Mouse (Mus musculus): ENCODE measurements around the gene Ssna1.
"Not testable (repeated sequence)": the region's sequence is repeated elsewhere in the genome, so short reads cannot be mapped to it uniquely, and the experiment has no call there.

Gene Ssna1

DNA sequence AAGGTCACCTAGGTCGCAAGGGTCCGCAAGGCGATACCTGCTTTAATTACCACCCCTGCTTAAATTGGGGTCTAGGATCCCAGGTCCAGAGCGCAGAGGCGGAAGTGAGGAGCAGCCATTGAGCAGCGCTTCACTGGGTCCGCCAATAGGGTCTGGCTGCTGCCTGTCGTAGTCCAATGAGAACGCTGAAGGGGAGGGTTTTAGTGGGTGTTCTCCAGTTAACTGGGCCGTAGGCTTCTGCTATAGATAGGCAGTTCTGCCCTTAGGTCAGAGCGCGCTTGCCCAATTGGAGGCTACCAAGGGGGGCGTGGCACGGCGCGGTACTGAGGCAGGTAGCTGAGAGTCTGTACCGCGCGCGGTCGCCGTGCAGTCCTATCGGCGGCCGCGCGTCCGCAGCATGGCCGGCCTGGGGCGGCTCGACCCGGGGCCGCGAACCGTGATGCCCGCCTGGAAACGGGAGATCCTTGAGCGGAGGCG is 9.9 kb downstream of the Ssna1 start, which contains the start of gene Tprn:
Gene Tprn (plus strand): TSS at position 328 of the 477 bp plus-strand sequence.
- peak; percentile 96 for DNase-seq (ENCODE audit: low read depth, low spot score)

DNA sequence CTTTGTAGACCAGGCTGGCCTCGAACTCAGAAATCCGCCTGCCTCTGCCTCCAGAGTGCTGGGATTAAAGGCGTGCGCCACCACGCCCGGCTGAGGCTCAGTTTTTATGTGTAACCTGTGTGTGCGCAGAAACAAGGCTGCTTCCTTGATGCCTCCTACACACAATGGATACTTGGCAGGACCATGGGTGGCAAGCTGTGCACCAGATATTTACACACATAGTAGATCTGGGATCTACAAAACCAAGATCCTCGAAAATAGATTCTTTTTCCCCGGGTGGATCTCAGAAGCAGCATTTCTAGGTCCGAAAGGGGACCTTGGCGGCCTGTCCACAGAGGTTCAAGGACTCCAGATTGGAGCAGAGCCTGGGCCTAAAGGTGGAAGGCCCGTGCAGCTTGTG is 10.4 kb downstream of the Ssna1 start:
- DNase-seq (ENCODE audit: low read depth, low spot score), result no peak

DNA sequence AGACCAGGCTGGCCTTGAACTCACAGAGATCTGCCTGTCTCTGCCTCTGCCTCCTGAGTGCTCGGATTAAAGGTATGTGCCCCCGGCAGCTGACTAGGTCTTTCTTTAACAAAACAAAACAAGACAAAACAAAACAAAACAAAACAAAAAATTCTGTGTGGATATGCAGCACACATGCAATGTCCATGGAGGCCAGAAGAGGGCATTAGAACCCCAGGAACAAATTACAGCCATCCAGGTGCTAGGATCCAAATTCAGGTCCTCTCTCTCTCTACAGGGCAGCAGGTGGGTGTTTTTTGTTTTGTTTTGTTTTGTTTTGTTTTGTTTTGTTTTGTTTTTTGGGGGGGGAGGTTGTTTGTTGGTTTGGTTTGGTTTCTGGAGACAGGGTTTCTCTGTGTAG is 13.4 kb downstream of the Ssna1 start:
- DNase-seq (ENCODE audit: low read depth, low spot score), result no peak

DNA sequence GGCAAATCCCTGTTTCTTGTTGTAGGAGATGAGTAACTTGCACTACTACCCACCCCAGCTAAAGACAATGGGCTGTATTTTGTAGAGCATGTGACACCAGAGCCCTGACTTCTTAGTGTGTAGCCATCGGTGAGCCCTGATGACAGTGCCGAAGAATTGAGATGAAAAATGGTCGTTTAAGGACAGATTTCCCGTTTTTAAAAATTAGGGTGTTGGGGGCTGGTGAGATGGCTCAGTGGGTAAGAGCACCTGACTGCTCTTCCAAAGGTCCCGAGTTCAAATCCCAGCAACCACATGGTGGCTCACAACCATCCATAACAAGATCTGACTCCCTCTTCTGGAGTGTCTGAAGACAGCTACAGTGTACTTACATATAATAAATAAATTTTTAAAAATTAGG is 15.0 kb downstream of the Ssna1 start:
- DNase-seq (ENCODE audit: low read depth, low spot score), result not testable (repeated sequence)

DNA sequence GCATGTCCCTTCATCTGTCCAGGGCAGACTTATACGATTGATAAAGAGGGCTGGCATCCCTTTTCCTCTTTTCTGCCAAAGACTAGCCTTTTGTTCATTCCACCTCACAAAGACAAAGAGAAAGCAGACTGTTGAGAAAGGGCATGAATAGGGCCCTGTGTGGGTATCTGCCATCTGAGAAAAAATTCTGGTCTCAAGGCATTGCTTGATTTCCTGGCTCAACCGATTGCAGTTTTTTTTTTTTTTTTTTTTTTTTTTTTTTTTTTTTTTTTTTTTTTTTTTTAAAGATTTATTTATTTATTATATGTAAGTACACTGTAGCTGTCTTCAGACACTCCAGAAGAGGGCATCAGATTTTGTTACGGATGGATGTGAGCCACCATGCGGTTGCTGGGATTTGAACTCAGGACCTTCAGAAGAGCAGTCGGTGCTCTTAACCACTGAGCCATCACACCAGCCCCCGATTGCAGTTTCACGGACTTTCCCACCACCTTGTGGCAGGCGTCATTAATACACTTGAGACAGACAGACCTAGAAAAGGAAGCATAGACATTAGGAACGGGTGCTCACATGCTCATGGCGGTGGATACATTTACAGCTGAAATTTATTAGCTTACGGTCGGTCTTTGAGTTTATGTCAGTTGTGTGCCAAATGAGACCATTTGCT is 15.7 kb downstream of the Ssna1 start:
- peak; percentile 39 for DNase-seq (ENCODE audit: low read depth, low spot score)

DNA sequence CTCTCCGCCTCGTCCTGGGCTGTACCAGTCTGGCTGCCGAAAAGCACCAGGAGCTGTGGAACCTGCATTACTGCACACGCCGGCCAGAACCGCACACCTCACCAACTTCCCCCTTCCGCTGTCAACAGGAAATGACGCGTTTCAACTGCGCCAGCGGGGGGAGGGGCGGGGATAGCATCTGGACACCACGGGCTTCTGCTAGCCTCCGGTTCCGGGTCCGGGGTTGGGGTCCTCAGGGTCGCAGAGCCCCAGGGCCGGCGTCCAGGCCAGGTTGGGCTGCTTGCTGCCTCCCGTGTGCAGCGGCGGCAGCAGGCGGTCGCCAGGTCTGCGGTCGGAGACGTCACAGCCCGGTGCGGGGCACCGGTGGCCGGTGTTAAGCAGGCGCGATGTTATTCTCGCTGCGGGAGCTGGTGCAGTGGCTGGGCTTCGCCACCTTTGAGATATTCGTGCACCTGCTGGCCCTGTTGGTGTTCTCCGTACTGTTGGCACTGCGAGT is 16.9 kb downstream of the Ssna1 start, which contains the start of gene Tmem203:
Gene Tmem203 (plus strand): TSS at position 156 of the 496 bp plus-strand sequence.
- DNase-seq (ENCODE audit: low read depth, low spot score), result peak; percentile 92

DNA sequence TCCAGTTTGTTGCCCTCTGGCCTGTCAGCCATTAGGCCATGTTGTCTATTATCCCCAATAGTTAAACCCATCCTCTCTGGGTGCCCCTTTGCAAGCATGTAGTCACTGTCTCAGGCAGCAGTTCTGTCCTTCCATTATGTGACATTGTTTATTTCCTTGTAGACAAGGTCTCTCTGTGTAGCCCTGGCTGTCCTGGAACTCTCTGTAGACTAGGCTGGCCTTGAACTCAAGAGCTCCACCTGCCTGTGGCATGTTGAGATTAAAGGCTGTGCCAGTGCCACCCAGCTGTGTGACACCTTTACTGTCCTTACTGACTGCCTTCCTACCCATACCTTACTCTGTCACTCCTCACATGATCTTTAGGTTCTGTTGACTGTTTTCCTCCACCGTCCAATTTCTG is 19.9 kb downstream of the Ssna1 start:
- DNase-seq (ENCODE audit: low read depth, low spot score), result no peak

DNA sequence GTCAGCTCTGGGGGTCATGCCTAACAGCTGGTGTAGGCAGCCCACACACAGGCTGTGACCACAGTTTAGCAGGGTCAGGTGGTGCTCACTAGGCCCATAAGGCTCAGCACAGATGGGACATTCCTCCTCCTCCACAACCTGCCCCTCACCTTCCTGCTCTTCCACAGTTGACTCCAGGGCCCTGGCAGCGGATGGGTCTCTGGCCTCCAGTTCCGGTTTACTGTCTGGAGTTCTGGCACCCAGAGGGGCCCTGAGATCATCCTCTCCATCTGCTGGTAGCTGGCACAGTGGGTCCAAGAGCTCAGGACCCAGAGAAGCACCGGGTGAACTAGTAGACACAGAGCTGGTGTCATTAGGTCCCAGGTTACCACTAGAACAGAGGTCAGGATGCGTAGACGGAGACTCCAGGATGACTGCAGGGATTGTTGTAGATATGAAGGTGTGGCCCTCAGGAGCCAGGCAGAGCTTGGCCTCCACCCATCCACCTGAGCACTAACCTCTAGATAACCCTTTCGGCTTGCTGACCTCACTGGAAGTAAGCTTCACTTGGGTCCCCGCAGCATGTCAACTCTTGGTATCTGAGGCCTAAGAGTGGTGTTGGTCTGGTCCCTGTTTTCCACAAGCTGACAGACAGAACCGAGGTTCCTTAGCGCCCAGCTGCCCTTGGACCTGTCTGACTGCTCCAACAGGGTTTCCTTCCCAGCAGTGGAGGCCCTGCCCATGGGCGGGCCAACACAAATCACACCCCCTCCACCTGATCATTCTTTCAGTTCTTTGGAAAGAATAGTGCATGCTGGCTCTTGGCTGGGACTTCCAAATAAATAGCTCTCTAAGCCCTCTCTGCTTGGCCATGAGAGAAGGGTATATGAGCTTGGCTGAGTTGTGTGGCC is 25.8 kb downstream of the Ssna1 start, which contains the start of gene AL732309.1:
Gene AL732309.1 (minus strand): TSS at position 681 of the 890 bp plus-strand sequence.
- no peak for DNase-seq (ENCODE audit: low read depth, low spot score)

DNA sequence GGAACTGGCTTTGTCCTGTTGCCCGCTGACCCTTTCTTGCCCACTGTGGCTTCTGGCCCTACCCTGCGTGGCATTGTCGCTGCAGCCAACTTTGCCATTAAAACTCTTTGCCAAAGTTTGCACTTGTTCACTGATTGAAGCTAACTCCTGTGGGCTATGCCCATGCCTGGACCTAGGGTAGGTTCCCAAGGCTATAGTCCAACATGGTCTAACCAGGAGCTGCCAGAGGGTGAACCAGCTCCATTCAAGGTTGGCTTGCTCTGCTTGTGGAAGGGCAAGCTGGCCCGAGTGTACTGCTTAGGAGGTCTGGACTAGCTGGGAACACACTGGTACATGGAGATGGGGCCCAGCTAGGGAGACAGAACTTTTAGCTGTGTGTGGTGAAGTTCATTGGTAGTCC is 28.1 kb downstream of the Ssna1 start:
- no peak for DNase-seq (ENCODE audit: low read depth, low spot score)

DNA sequence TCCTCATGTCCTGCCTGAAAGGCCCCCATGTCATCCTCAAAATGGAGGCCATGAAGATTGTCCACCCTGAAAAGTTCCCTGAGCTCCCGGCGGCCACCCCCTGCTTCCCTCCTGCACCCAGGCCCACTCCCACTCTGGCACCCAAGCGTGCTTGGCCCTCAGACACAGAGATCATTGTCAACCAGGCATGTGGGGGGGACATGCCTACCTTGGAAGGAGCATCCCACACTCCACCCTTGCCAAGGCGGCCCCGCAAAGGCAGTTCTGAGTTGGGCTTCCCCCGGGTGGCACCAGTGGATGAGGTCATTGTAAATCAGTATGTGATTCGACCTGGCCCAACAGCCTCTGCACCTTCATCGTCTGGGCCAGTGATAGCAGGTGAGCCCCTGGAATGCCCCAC is 28.9 kb downstream of the Ssna1 start:
- no peak for DNase-seq (ENCODE audit: low read depth, low spot score)

DNA sequence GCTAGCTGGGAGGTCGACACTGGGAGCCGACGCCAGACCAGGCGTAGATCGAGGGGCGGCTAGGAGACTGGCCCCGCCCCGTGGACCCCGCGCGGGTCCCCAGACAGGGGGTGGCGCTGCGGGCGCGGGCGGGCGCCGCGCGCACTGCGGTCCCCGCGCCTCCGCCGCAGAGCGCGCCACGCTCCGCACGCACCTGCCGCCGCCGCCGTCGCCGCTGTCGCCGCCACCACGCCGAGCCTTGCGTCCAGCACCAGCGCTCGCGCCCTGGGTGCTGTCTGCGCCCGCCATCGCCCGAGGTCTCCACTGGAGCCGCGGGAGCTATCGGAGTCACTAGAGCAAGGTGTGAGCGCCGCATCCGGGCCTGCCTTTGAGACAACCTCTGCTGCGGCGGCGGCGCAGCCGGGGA is 30.1 kb downstream of the Ssna1 start, which contains the start of the genes Rnf208 and Cysrt1:
Gene Rnf208 (plus strand): TSS at position 155 of the 406 bp plus-strand sequence.
Gene Cysrt1 (minus strand): TSS at position 352 of the 406 bp plus-strand sequence.
- no peak for DNase-seq (ENCODE audit: low read depth, low spot score)

DNA sequence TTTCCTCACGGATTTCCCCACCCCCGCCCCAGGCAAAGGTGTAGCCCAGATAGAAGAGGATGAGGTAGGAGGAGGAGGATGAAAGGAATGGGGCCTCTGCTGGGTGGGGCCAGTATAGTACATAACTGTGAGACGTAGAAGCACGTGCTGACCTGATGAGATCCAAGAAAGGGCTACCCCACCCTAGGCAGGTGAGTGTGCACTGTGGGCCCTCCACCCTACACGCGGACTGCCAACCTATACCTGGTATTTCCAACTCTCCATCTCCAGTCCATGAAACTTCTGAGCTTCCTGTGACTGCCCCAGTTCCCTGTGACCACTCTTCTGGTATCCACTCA is 30.8 kb downstream of the Ssna1 start:
- no peak for DNase-seq (ENCODE audit: low read depth, low spot score)

DNA sequence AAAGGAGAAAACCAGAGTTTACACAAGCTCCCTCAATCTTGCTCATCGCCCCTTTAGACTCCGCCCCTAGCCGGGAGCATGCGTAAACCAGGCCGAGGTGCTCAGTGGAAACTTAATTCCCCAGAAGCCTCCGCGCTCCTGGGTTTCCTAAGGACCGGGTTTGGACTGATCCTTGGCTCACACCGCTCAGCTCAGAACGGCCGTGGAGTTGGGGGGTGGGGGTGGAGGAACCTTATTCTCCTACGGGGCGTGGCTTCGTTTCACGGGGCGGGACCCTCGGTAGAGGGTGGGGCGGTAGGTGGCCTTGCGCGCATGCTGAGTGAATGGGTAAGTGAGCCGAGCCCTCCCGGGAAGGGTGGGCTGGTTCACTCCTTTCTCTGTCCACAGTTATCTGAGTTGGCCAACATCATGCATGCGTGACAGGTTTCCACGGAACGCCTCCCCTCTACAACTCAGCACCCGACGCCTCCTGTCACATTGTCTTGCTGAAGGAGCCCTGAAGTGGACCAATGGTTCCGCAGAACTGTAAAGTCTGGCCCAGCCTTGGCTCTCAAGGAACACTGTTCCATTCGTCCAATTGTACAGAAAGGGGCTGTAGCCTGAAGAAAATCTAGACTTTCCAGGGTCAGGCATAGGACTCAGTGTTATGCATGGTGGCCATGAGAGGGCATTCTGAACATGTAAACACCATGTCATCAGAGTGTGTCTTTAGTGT is 31.4 kb downstream of the Ssna1 start:
- DNase-seq (ENCODE audit: low read depth, low spot score), result peak; percentile 75

DNA sequence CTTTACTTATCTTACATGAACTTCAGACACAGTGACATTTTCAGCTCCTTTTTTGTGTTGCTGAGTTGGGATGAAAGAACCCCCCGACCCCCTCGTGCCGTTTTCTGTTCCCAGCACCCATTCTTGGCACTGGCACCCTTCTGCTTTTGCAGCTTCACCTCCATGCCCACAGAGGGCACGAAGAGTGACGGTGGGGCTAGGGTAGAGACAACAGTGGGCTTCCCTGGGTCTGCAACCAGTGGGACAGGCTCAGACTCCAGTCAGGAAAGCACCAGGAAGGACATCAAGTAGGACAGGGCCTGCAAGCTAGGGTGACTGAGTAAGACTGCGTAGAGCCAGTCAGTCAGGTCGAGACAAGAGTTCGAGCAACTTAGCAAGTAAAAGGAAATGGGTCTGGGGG is 31.9 kb downstream of the Ssna1 start:
- no peak for DNase-seq (ENCODE audit: low read depth, low spot score)

DNA sequence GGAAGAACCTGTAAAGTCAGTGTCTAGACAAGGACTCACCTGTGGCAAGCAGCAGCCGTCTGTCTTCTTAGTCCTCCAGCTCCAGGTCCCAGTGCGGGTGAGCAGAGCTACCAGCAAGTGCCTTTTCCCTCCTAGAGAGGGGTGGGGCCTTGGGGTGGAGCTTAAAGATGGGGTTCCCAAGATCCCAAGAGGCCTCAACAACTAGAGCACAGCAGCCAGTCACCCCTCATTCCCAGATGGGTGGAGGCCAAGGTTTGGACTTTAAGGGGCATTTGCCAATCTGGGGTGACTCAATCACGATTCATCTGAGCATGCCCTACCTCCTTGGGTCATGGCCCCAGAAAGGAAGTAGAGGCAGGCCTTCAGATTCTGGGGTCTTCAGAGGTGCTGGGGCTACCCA is 32.5 kb downstream of the Ssna1 start:
- no peak for DNase-seq (ENCODE audit: low read depth, low spot score)

DNA sequence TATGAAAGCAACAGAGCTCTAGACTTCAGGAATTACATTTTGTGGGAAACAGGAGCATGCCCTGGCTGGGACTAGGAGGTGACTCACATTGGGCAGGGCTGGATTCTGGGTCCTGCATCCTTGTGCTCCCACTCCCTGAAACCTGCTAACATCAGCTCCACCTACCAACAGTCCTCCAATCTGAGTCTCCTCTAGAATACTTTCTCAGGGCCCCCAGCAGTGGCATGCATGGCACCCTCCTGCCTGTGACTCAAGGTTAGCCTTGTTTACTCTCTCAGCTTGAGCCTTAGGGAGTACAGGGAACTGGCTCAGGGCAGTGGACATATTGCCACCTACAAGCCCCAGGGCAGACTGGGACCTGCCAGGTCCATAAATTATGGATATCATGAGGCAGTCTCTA is 34.1 kb downstream of the Ssna1 start:
- no peak for DNase-seq (ENCODE audit: low read depth, low spot score)

DNA sequence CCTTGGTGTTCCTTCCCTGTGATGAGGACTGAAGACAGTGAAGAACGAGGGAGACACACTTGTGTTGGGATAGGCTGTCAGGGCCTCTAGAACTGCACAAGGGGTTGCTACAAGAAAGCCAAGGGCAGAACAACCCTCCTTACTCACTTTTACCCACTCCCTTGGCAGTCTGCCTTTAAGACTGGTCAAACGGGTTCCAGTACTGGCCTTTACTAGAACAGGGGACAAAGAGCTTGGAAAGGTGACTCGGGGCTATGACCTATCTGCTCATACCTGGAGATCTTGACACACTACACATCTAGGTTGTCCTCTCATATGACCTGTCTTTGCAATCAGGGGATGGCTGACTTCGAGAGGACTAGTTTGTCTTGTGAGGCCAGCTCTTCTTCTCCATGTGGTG is 34.7 kb downstream of the Ssna1 start:
- no peak for DNase-seq (ENCODE audit: low read depth, low spot score)

DNA sequence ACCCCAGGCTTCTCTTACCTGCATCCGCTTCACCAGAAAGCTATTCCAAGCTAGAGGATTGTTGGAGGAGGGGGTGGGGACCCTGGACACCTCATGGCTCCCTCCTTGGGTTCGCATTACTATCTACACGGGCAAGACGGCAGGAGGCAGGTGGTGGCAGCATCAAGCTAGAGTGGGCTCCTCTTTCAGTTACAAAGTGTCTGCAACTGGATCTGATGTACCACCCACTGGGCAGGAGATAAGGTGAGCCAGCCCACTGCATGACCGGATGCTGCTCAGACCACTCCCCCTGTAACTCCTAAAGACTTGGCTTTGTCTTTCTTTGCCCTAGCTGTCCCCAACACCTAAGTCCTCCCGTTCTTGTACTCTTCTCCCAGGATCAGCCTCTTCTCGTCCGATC is 35.6 kb downstream of the Ssna1 start, which contains the start of gene Rnf224:
Gene Rnf224 (minus strand): TSS at position 174 of the 400 bp plus-strand sequence.
- no peak for DNase-seq (ENCODE audit: low read depth, low spot score)

DNA sequence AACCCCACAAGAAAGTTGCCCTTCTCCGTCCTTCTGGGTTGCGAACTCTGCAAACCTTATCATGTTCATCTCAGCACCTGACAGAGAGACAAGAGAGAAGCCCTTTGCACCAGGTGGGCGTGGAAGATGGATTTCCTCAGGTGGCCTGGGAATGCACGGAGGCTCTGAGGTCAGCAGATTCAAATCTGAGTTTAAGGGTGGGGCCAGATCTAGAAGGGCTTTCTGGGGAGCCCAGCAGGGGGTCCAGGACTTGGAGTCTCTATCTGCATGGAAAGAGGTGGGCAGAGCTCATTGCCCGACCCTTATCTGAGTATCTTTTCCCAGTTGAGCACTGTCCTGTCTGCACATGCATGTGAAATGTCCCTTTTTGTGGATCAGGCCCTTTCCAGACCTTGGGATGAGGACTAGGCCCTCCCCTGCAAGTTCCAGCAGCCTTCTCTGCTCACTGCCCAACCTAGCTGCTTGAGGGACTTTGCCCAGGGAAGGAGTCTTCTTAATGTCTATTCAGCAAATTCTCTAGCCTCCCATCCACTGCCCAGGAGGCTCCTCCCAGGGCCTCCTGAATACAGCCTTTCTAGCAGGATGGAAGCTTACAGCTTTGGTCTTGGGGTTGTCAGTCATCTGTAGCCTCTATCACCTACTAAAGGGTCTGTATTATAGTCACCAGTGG is 37.6 kb downstream of the Ssna1 start:
- DNase-seq (ENCODE audit: low read depth, low spot score), result no peak

DNA sequence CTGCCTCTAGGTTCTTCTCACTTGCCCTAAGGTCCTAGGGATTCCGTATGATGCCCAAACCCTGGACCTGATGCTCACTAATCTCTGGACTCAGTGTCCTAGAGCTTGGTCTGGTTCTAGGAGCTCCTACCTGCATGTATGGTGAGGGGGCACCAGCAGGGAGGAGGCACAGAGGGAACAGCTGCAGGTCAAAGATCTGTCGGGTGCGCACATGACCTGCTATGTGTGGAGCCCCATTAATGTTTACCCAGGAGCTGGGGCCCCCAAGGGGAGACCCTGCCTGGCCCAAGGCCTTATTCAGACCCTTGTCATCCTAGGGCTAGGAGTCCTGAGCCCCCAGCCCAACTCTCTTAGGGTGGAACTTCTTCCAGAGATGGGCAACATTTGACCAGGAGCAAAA is 38.2 kb downstream of the Ssna1 start, which contains the start of gene Slc34a3:
Gene Slc34a3 (minus strand): TSS at position 315 of the 400 bp plus-strand sequence.
- no peak for DNase-seq (ENCODE audit: low read depth, low spot score)

DNA sequence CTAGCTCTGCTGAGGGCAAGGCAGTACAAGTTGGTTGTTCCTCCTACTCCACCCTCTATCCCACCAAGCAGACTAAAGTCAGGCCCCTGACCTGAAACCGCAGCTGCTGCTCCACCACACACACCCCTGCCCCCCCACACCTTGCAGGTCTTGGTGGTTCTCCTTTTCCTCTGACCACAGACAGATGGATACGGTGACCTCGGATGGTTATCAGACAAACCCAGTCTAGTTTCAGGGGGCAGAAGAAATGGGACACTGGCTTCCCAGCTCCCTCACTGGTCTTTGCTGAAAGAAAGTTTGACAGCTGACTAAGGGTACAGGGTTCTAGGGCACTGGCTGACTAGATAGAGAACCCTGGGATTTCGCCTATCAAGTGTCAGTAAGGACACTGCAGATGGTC is 38.8 kb downstream of the Ssna1 start:
- DNase-seq (ENCODE audit: low read depth, low spot score), result no peak
